ENCODE assay signal across 8 mouse cellular contexts in genomic region chr19:56775893-56776718, GRCm38 (mm10). TPM values are rescaled to one million over a fixed set of nuclear protein-coding genes. Genes with fewer than 3 reads are reported as not detected.
DNase-seq lines count a peak whose midpoint lies in the region; ATAC-seq and TF ChIP-seq lines count a peak whose summit lies in the region.

No protein-coding gene starts in this region.

- peaks cover 43% of the 10 kb centered on the region for H3K4me1 ChIP-seq in heart, embryonic 12.5 days (replicated peaks)
- peaks cover 12% of the 10 kb centered on the region; the same call in 1 of the 2 replicates for H3K4me1 ChIP-seq in limb, embryonic 14.5 days (ENCODE audit: control insufficient read depth, insufficient read depth, low read length)

- H3K27me3 ChIP-seq in heart, embryonic 12.5 days (replicated peaks), result no peaks in the 10 kb centered on the region
- peaks cover 17% of the 10 kb centered on the region; the same call in 1 of the 2 replicates for H3K27me3 ChIP-seq in limb, embryonic 14.5 days (ENCODE audit: control insufficient read depth, insufficient read depth, low read length)

- WGBS in heart, embryonic 12.5 days, result 5% methylated on average over 18 of the region's 18 CpGs
- WGBS in limb, embryonic 14.5 days, result 4% methylated on average over 18 of the region's 18 CpGs

- H3K36me3 ChIP-seq in heart, embryonic 12.5 days, result no peaks in the 10 kb centered on the region
- H3K36me3 ChIP-seq in limb, embryonic 14.5 days (ENCODE audit: control insufficient read depth, insufficient read depth, low read length), result no peaks in the 10 kb centered on the region

- peak overlapping the region; percentile 73 for H3K4me2 ChIP-seq in heart, embryonic 12.5 days
- peak overlapping the region; percentile 56 for H3K4me2 ChIP-seq in limb, embryonic 14.5 days (replicated peaks; ENCODE audit: low read depth, low read length, severe bottlenecking)

- H3K27ac ChIP-seq in gastrocnemius, adult 2 months, result peak overlapping the region; percentile 10; the same call in 1 of the 2 replicates
- no peak overlapping the region for H3K27ac ChIP-seq in heart, embryonic 12.5 days (ENCODE audit: poor library complexity, severe bottlenecking)
- H3K27ac ChIP-seq in limb, embryonic 14.5 days (replicated peaks; ENCODE audit: low read depth, low read length), result no peak overlapping the region

- no peak for TF ChIP-seq POLR2A in limb, embryonic 14.5 days (IDR thresholded peaks at IDR 0.05; ENCODE audit: borderline replicate concordance, extremely low read depth, insufficient read depth, insufficient read length)

- TF ChIP-seq CTCF in gastrocnemius, adult 2 months (IDR thresholded peaks at IDR 0.05), result no peak

- peak overlapping the region; percentile 61 for H3K4me3 ChIP-seq in gastrocnemius, adult 2 months
- H3K4me3 ChIP-seq in heart, embryonic 12.5 days, result peak overlapping the region; percentile 35
- peak overlapping the region; percentile 27 for H3K4me3 ChIP-seq in limb, embryonic 14.5 days (replicated peaks; ENCODE audit: low read length)

- no peak for ATAC-seq in heart, embryonic 12.5 days (ENCODE audit: insufficient number of reproducible peaks, low FRiP score)
- no peak for ATAC-seq in limb, embryonic 14.5 days (ENCODE audit: low FRiP score, low read depth)
- ATAC-seq in inflammation-experienced regulatory T-cells, adult 6 months, result no peak

- intact Hi-C loops in gastrocnemius, adult 2 months (cut with DNase I), result loop anchor here (2.0 to 5.0 kb wide), 2 partner anchors 189 to 209 kb away; no protein-coding TSS in a partner anchor
- intact Hi-C loops in left cerebral cortex, postnatal 4 days (cut with DNase I), result loop anchor here (5.0 kb wide), 2 partner anchors 209 to 354 kb away; no protein-coding TSS in a partner anchor

- peak overlapping the region; percentile 47 for H3K9ac ChIP-seq in heart, embryonic 12.5 days
- H3K9ac ChIP-seq in limb, embryonic 14.5 days (ENCODE audit: low read depth, low read length, severe bottlenecking), result peak overlapping the region; percentile 48

- peak; percentile 24 for DNase-seq in gastrocnemius, adult 2 months
- no peak for DNase-seq in gastrocnemius, adult 8-10 months (ENCODE audit: low spot score in 2 of 2)
- DNase-seq in ZHBTc4 (ENCODE audit: low read depth, low spot score), result peak; percentile 75
- DNase-seq in limb, embryonic 14.5 days (ENCODE audit: low spot score), result peak; percentile 26
- DNase-seq in retina, postnatal 1 day, result peak; percentile 44
- no peak for DNase-seq in left cerebral cortex, postnatal 4 days

- H3K9me3 ChIP-seq in heart, embryonic 12.5 days (replicated peaks), result no peaks in the 10 kb centered on the region
- no peaks in the 10 kb centered on the region for H3K9me3 ChIP-seq in limb, embryonic 14.5 days (ENCODE audit: control insufficient read depth, low read length)

RNA-seq across cellular contexts. Expression of gene Ccdc186, which starts 45.9 kb away (rescaled TPM):
- 10 to 100 TPM; 23.1 to 26.7 TPM for total RNA-seq in gastrocnemius, adult 2 months (2021)
- 10 to 100 TPM; 20.5 to 27.4 (median 24.4) TPM for total RNA-seq in gastrocnemius, adult 8-10 months (2022)
- polyA plus RNA-seq in heart, embryonic 12.5 days (2016; fragmentation: Nextera tagmentation; extraction: Ambion mirVana), result 19.5 and 20.3 TPM in 2 replicates
- polyA plus RNA-seq in limb, embryonic 14.5 days (2012; rRNA removed), result 15.4 and 16.0 TPM in 2 replicates
- polyA plus RNA-seq in limb, embryonic 14.5 days (2014; fragmentation: Nextera tagmentation; extraction: Ambion mirVana), result 23.4 and 24.0 TPM in 2 replicates
- 10 to 100 TPM; 41.4 to 42.1 TPM for total RNA-seq in left cerebral cortex, postnatal 4 days (2021)
- 10 to 100 TPM in 2 of 3 experiments, 1 to 10 TPM in 1; 8.1 to 12.1 (median 11.4) TPM for polyA plus RNA-seq in inflammation-experienced regulatory T-cells, adult 6 months (2017; shearing (Covaris generic))

RNA-seq across cellular contexts. Expression of gene Tdrd1, which starts 49.9 kb away (rescaled TPM):
- not detected for total RNA-seq in gastrocnemius, adult 2 months (2021)
- total RNA-seq in gastrocnemius, adult 8-10 months (2022), result not detected
- polyA plus RNA-seq in heart, embryonic 12.5 days (2016; fragmentation: Nextera tagmentation; extraction: Ambion mirVana), result 0.89 and 0.97 TPM in 2 replicates
- 2.6 and 3.3 TPM in 2 replicates for polyA plus RNA-seq in limb, embryonic 14.5 days (2012; rRNA removed)
- polyA plus RNA-seq in limb, embryonic 14.5 days (2014; fragmentation: Nextera tagmentation; extraction: Ambion mirVana), result 2.2 and 3.9 TPM in 2 replicates
- total RNA-seq in left cerebral cortex, postnatal 4 days (2021), result 1 to 10 TPM; 1.1 to 1.4 TPM
- not detected for polyA plus RNA-seq in inflammation-experienced regulatory T-cells, adult 6 months (2017; shearing (Covaris generic))

RNA-seq across cellular contexts. Expression of gene Adrb1, which starts 54.1 kb away (rescaled TPM):
- total RNA-seq in gastrocnemius, adult 2 months (2021), result under 1 TPM; 0.11 to 0.13 TPM
- under 1 TPM in 2 of 4 experiments, not detected in 2; 0.07 to 0.08 TPM for total RNA-seq in gastrocnemius, adult 8-10 months (2022)
- polyA plus RNA-seq in heart, embryonic 12.5 days (2016; fragmentation: Nextera tagmentation; extraction: Ambion mirVana), result 3.9 and 4.2 TPM in 2 replicates
- 1.7 and 2.3 TPM in 2 replicates for polyA plus RNA-seq in limb, embryonic 14.5 days (2012; rRNA removed)
- 1.3 and 1.9 TPM in 2 replicates for polyA plus RNA-seq in limb, embryonic 14.5 days (2014; fragmentation: Nextera tagmentation; extraction: Ambion mirVana)
- 10 to 100 TPM; 10.4 to 12.2 TPM for total RNA-seq in left cerebral cortex, postnatal 4 days (2021)
- under 1 TPM in 1 of 3 experiments, not detected in 2; 0.20 TPM for polyA plus RNA-seq in inflammation-experienced regulatory T-cells, adult 6 months (2017; shearing (Covaris generic))

Comparison
In these comparisons a context has a peak if more than half of its experiments do, and no peak if none do; other contexts are left out.
1. DNase-seq: peak in gastrocnemius, adult 2 months (single experiment), ZHBTc4 (single experiment), limb, embryonic 14.5 days (single experiment) and retina, postnatal 1 day (single experiment); none in gastrocnemius, adult 8-10 months (0 of 2) and left cerebral cortex, postnatal 4 days (single experiment).
2. RNA of gene Adrb1, which starts 54.1 kb away (total RNA-seq): 10.4 to 12.2 TPM in left cerebral cortex, postnatal 4 days; 0.11 to 0.13 TPM in gastrocnemius, adult 2 months and 0.07 to 0.08 TPM in gastrocnemius, adult 8-10 months; every median in the first group is over 10 times any median in the second.
3. Peak in every context shown above with its lines, with median percentiles within 50 percentile points of each other: H3K4me3 ChIP-seq.